Mouse (Mus musculus) neural tube, embryonic 11.5 days (tissue): Measurements from ENCODE around the gene Slc35e1. TPM values are rescaled to one million over a fixed set of nuclear protein-coding genes. Genes with fewer than 3 reads are reported as not detected.

ENCODE experiments used
- ATAC-seq: fragments of 200-750 bp; cut with Nextera tagmentation; 2 replicates; pipeline ENCODE4 v1.8.0; 2017; ENCODE audit warnings: moderate number of reproducible peaks, mild to moderate bottlenecking, moderate TSS enrichment, moderate library complexity; ENCODE audit not compliant: insufficient read depth, low FRiP score, low TSS enrichment
- DNase-seq: peaks from one replicate; pipeline ENCODE4 v3.0.0-alpha.2; 2015; ENCODE audit warnings: low spot score
- H3K27ac ChIP-seq: fragments of 300-500 bp; sonication (generic); 2 replicates; pipeline ENCODE4 v1.5.1; 2014; ENCODE audit warnings: low read depth, mild to moderate bottlenecking, low read length
- H3K27me3 ChIP-seq: fragments of 300-500 bp; sonication (generic); 2 replicates; pipeline ENCODE4 v1.6.1; 2014; ENCODE audit warnings: mild to moderate bottlenecking, low read length, mixed read lengths; ENCODE audit not compliant: control insufficient read depth, insufficient read depth
- H3K36me3 ChIP-seq: fragments of 300-500 bp; sonication (generic); 2 replicates; pipeline ENCODE4 v1.6.1; 2014; ENCODE audit warnings: mild to moderate bottlenecking, low read length, moderate library complexity, mixed read lengths; ENCODE audit not compliant: control insufficient read depth, insufficient read depth
- H3K4me1 ChIP-seq: fragments of 300-500 bp; sonication (generic); 2 replicates; pipeline ENCODE4 v1.6.1; 2014; ENCODE audit warnings: low read length, mixed read lengths; ENCODE audit not compliant: control insufficient read depth, insufficient read depth
- H3K4me2 ChIP-seq: fragments of 300-500 bp; sonication (generic); 2 replicates; pipeline ENCODE4 v1.6.1; 2014; ENCODE audit warnings: low read depth, mild to moderate bottlenecking, moderate library complexity
- H3K4me3 ChIP-seq: fragments of 300-500 bp; sonication (generic); 2 replicates; pipeline ENCODE4 v1.5.1; 2014; ENCODE audit warnings: low read depth, low read length
- H3K9ac ChIP-seq: fragments of 300-500 bp; sonication (generic); 2 replicates; pipeline ENCODE4 v1.6.1; 2014; ENCODE audit warnings: mild to moderate bottlenecking, low read length
- H3K9me3 ChIP-seq: fragments of 300-500 bp; sonication (generic); 2 replicates; pipeline ENCODE4 v1.6.1; 2016; ENCODE audit warnings: low read length; ENCODE audit not compliant: control insufficient read depth
- WGBS: fragments of 180-500 bp; shearing (Covaris S2); extraction: QIAGEN DNeasy Blood & Tissue Kit; methylation state at CpG from one replicate; pipeline ENCODE4 v1.1.7; 2014; 5-methylcytosine and 5-hydroxymethylcytosine counted together
- polyA plus RNA-seq: library from polyadenylated mRNA; unstranded; fragments of >200 nt; fragmentation: Nextera tagmentation; extraction: Ambion mirVana; gene quantifications from 2 replicates; pipeline ENCODE4 v1.2.1, GENCODE M21; 2014

Slc35e1 gene
- polyA plus RNA-seq, 1 experiment from 2014 or later: 13.6 TPM

DNA sequence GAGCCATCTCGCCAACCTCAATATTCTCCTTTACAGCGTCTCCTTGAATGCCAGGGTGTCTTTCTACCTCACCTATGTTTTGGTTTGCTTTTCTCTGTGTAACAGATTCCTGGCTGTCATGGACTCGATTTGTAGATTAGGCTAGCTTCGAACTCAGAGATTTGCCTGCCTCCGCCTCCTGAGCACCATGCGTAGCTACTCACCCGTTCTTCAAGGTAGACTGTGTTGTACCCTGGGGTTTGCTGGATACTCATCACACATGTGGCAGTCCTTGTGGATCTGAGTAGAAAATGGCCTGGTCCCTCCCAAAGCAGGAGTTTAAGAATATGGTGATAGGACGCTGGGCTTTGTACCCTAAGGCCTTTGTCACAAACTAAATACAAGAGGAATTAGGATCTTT, 967 bp upstream of the Slc35e1 start:
- Histone ChIP-seq H3K4me1 (peaks cover 17% of the 10 kb centered on the region), H3K4me3 (peak overlapping the region; percentile 91), H3K27ac (no peak overlapping the region), H3K36me3 (peaks cover 9% of the 10 kb centered on the region), H3K9me3 (no peaks in the 10 kb centered on the region), H3K4me2 (peak overlapping the region; percentile 80), H3K9ac (peak overlapping the region; percentile 68), H3K27me3 (no peaks in the 10 kb centered on the region)
- no peak for DNase-seq
- ATAC-seq: no peak
- WGBS: 19% methylated on average over 8 of the region's 8 CpGs

DNA sequence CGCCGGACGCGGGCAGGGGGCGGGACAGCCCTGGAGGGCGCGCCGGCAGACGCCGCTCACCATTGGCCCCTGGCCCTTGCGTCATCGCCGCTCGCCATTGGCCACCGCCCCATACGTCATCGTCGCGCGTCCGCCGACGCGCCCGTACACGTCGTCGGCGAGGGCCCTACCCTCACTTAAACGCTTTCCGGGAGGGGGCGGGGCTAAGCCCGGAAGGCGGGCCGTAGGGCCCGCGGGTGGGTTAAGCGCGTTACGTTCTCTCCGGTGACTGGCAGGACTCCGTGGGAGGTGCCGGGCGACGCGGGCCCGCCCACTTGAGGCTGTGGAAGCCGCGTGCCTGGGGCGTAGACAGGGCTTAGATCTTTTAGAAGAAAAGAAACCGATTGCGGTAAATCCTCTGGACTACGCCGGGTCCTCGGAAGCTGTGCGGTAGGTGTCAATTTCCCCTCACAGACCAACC, 238 bp upstream of the Slc35e1 start:
- under 1% methylated on average over 50 of the region's 56 CpGs for WGBS

DNA sequence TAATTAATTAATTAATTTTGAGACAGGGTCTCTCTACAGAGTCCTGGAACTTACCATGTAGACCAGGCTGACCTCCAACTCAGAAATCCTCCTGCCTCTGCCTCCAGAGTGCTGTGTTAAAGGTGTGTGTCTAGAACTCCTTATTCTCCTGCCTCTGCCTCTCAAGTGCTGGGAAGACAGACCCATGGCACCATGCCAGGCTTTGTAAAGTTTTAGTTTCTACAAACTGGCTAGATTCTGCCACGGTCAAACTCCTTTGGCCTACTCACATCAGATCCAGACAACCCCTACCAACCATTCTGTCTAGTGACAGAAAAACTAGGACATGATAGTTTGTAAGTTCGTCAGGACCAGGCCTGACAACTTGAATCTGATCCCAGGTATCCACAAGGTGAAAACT, 1.4 kb downstream of the Slc35e1 start:
- WGBS: 90% methylated on average over 2 of the region's 2 CpGs
- H3K36me3 ChIP-seq: peaks cover 6% of the 10 kb centered on the region; the same call in 1 of the 2 replicates
- no peaks in the 10 kb centered on the region for H3K9me3 ChIP-seq
- H3K27ac ChIP-seq: no peak overlapping the region
- no peak overlapping the region for H3K9ac ChIP-seq
- H3K4me1 ChIP-seq: peaks cover 17% of the 10 kb centered on the region
- ATAC-seq (no peak), DNase-seq (no peak)
- H3K4me2 ChIP-seq: peak overlapping the region; percentile 92; the same call in 1 of the 2 replicates
- H3K27me3 ChIP-seq: no peaks in the 10 kb centered on the region
- no peak overlapping the region for H3K4me3 ChIP-seq

More for the DNA sequence above, 238 bp upstream of the Slc35e1 start:
- ATAC-seq (peak; percentile 97), DNase-seq (peak; percentile 100)
- Histone ChIP-seq H3K4me1 (peaks cover 17% of the 10 kb centered on the region), H3K9ac (peak overlapping the region; percentile 81), H3K27me3 (no peaks in the 10 kb centered on the region), H3K4me3 (peak overlapping the region; percentile 91), H3K4me2 (peak overlapping the region; percentile 92), H3K36me3 (peaks cover 9% of the 10 kb centered on the region), H3K9me3 (no peaks in the 10 kb centered on the region), H3K27ac (peak overlapping the region; percentile 47)

DNA sequence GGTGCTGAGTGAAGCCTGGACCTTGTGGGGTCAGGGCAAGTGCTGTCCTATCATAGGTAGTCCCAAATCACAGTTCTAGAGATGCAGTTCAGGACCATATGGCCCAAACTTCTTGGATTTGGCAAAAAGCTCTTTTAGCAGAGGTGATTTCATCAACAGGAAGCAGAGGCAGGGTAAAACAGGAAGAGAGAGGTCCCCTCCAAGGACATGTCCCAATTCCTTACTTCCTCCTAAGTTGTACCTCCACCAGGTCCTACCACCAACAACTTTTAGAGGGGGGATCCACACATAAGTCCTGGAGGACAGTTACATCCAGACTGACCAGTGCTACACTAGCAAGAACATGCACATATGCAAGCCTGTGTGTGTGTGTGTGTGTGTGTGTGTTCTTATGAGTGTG, 5.4 kb downstream of the Slc35e1 start:
- Histone ChIP-seq H3K4me1 (peaks cover 9% of the 10 kb centered on the region; the same call in 1 of the 2 replicates), H3K9ac (no peak overlapping the region), H3K27ac (no peak overlapping the region), H3K9me3 (no peaks in the 10 kb centered on the region), H3K36me3 (peaks cover 11% of the 10 kb centered on the region), H3K27me3 (no peaks in the 10 kb centered on the region), H3K4me3 (no peak overlapping the region), H3K4me2 (no peak overlapping the region)
- DNase-seq (no peak), ATAC-seq (no peak)

DNA sequence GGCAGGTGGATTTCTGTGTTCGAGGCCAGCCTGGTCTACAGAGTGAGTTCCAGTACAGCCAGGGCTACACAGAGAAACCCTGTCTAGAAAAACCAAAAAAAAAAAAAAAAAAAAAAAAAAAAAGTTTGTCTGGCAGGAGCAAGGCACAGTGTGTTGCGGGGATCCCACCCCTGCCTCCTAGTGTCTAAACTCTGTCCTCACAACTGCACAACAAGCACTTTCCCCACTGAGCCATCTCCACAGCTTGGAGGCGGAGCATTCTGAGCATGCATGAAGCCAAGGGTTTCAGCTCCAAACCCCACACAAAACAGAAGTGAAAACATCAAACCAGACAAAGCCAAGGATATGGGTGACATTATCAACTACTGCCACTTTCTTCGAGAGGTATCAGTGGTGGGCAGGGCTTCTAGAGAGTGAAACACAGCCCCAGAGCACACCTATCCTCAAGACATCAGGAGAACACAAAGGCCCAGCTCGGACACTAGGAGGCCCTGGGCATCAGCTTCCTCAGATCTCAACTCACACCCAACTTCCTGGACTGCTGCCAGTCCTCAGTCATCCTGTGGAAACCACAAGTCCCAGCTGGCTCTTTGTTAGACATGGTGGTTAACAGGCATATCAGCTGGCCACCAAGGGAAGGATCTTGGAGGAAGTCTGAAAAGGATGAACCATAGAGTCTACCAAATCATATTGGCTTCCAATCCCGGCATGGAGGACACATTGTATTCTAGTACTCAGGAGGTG, 6.8 kb downstream of the Slc35e1 start:
- Histone ChIP-seq H3K4me1 (no peaks in the 10 kb centered on the region), H3K27ac (no peak overlapping the region), H3K27me3 (no peaks in the 10 kb centered on the region), H3K4me3 (no peak overlapping the region), H3K9me3 (no peaks in the 10 kb centered on the region), H3K4me2 (no peak overlapping the region), H3K9ac (no peak overlapping the region), H3K36me3 (peaks cover 11% of the 10 kb centered on the region)
- WGBS: 86% methylated on average over 6 of the region's 6 CpGs
- no peak for ATAC-seq
- DNase-seq: no peak

DNA sequence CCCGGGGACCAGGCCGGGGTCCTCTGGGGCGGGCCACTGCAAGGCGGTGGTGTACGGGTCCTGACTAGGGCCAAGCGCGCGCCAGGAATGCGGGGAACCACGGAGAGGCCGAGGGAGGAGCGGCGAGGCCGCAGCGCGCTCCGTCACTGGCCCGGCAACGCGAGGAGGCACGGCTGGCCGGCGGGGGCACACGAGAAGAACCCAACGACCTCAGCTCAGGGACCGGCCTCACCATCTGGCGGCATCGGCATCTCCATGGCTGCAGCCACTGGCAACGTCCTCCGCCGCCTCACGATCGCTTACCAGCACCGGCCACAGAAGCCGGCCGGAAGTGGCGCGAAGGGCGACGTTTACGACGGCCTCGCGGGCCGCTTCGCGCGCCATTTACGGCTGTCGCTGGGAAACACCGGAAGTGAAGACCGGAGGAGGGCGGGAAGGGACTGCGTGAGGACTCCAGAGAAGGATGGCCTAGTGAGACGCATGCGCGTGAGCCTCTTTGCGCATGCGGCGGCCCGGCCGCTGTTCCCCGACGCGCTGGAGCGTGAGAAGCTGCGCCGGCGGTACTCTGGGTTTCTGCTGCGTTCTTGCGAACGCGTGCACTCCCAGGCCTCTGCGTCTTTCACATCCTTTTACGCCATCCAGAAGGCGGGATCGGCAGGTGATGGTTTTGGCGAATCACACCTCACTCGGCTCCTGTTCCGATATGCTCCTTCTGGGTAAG, 17.4 kb downstream of the Slc35e1 start, which contains the start of gene Cherp:
Cherp (minus strand) TSS at position 401 of the 721 bp plus-strand sequence.
- ATAC-seq (peak; percentile 94), DNase-seq (peak; percentile 98)
- Histone ChIP-seq H3K9me3 (no peaks in the 10 kb centered on the region), H3K4me1 (peaks cover 6% of the 10 kb centered on the region; the same call in 1 of the 2 replicates), H3K27ac (peak within 1 kb of the TSS; percentile 82), H3K9ac (peak within 1 kb of the TSS; percentile 83), H3K4me3 (peak within 1 kb of the TSS; percentile 89), H3K27me3 (no peaks in the 10 kb centered on the region), H3K36me3 (peaks cover 15% of the 10 kb centered on the region), H3K4me2 (peak within 1 kb of the TSS; percentile 99)
- WGBS: under 1% methylated on average over 80 of the region's 80 CpGs

DNA sequence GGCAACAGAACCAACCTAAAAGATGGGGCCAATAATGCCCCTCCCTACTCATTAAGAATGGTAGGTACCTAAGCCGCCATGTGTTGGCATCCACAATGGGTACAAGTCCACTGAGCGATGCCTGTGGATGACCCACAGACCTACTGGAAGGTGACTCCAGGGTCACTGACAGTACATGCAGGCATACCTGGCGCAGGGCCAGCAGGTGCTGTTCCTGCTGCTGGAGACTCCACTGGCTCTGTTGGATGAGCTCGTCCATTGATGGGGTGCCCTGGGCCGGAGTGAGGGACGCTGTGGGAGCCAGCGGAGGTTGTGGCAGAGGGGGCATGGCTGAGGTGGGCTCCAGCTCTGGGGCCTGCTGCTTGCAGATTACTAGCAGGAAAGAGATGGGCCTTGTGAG, 21.7 kb downstream of the Slc35e1 start:
- Histone ChIP-seq H3K4me1 (no peaks in the 10 kb centered on the region; the same call in 1 of the 2 replicates), H3K9ac (no peak overlapping the region), H3K36me3 (peaks cover 52% of the 10 kb centered on the region), H3K4me3 (no peak overlapping the region), H3K4me2 (no peak overlapping the region), H3K27me3 (no peaks in the 10 kb centered on the region), H3K9me3 (no peaks in the 10 kb centered on the region), H3K27ac (no peak overlapping the region)
- DNase-seq (no peak), ATAC-seq (no peak)
- 96% methylated on average over 7 of the region's 7 CpGs for WGBS

DNA sequence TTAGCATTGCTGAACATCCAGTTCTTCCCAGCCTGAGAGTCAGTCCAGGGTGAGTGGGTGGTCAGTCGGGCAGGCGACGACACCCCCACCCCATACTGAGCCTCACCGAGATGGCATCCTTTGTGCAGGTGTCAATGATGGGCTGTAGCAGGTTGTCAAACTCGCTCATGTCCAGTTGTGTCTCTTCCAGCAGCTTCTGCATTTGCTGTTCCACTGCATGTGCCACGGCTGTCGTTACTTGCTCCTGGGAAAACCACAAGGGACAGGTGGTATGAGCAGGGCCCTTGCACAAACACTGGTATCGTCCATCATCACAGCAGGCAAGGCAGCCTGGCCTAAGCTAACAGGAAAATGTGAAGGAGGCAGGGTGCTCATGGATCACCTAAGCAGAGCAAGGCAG, 22.4 kb downstream of the Slc35e1 start:
- no peaks in the 10 kb centered on the region for H3K27me3 ChIP-seq
- DNase-seq: no peak
- H3K4me3 ChIP-seq: no peak overlapping the region
- H3K9me3 ChIP-seq: no peaks in the 10 kb centered on the region
- no peak for ATAC-seq
- no peak overlapping the region; the same call in 1 of the 2 replicates for H3K4me2 ChIP-seq
- no peaks in the 10 kb centered on the region for H3K4me1 ChIP-seq
- peaks cover 58% of the 10 kb centered on the region for H3K36me3 ChIP-seq
- no peak overlapping the region for H3K9ac ChIP-seq
- no peak overlapping the region for H3K27ac ChIP-seq
- WGBS: 95% methylated on average over 8 of the region's 8 CpGs
